In genomic region chr2:151682357-151682756, GRCm38 (mm10) we compare ENCODE assay signal across 9 mouse cellular contexts. TPM values are rescaled to one million over a fixed set of nuclear protein-coding genes. Genes with fewer than 3 reads are reported as not detected.
A peak's percentile ranks its signal among the peaks of the same experiment; 100 is the strongest.
DNase-seq lines count a peak whose midpoint lies in the region; ATAC-seq lines count a peak whose summit lies in the region.
"Had no signal": no experiment of that assay in that cellular context is flagged by ENCODE, and none has a peak within 500 bp of the region (broad histone marks: within the 10 kb centered on the region; RNA-seq: fewer than 3 reads in every experiment).

No protein-coding gene starts in this region.

- DNase-seq in embryo, embryonic 10 days (ENCODE audit: low spot score) = peak; percentile 54
- no peak for DNase-seq in embryo, embryonic 9.5 days (ENCODE audit: extremely low spot score)
- peak; percentile 9 for DNase-seq in thymus, postnatal 0 days (ENCODE audit: low spot score)
- DNase-seq in thymus, adult 18-20 months = no peak
- peak; percentile 10 for DNase-seq in lung, postnatal 25 days (ENCODE audit: low spot score)
- DNase-seq in ovary, postnatal 14 days (ENCODE audit: low spot score) = no peak
- no peak for DNase-seq in ovary, adult 18-20 months (ENCODE audit: low spot score)

- no peak overlapping the region for H3K4me3 ChIP-seq in forebrain, embryonic 13.5 days
- H3K4me3 ChIP-seq: myocyte had no signal

- 53% methylated on average over 3 of the region's 3 CpGs for whole genome bisulfite sequencing in forebrain, embryonic 13.5 days

- H3K4me2 ChIP-seq in forebrain, embryonic 13.5 days = no peak overlapping the region

- no peaks in the 10 kb centered on the region for H3K9me3 ChIP-seq in forebrain, embryonic 13.5 days (replicated peaks)

- peak; percentile 73; the same call in 1 of the 2 replicates for ATAC-seq in forebrain, embryonic 13.5 days

- no peak overlapping the region for H3K27ac ChIP-seq in forebrain, embryonic 13.5 days

- H3K9ac ChIP-seq in forebrain, embryonic 13.5 days = no peak overlapping the region

- H3K27me3 ChIP-seq in forebrain, embryonic 13.5 days = no peaks in the 10 kb centered on the region

- no peaks in the 10 kb centered on the region for H3K36me3 ChIP-seq in forebrain, embryonic 13.5 days (ENCODE audit: poor library complexity, severe bottlenecking)

- no peaks in the 10 kb centered on the region for H3K4me1 ChIP-seq in forebrain, embryonic 13.5 days

RNA-seq across cellular contexts. Expression of gene Rad21l, which starts 14.0 kb away (rescaled TPM):
- not detected in 2 replicates for polyA plus RNA-seq in thymus, postnatal 0 days (2015; fragmentation: Nextera tagmentation; extraction: Ambion mirVana)
- 0.10 TPM in 1 of 2 replicates, not detected in the other for polyA plus RNA-seq in forebrain, embryonic 13.5 days (2015; fragmentation: Nextera tagmentation; extraction: Ambion mirVana)
- polyA plus RNA-seq: myocyte had no signal

RNA-seq across cellular contexts. Expression of gene Tmem74b, which starts 19.5 kb away (rescaled TPM):
- polyA plus RNA-seq in thymus, postnatal 0 days (2015; fragmentation: Nextera tagmentation; extraction: Ambion mirVana) = 0.25 and 0.46 TPM in 2 replicates
- 13.3 and 16.9 TPM in 2 replicates for polyA plus RNA-seq in forebrain, embryonic 13.5 days (2015; fragmentation: Nextera tagmentation; extraction: Ambion mirVana)
- polyA plus RNA-seq: myocyte had no signal

RNA-seq across cellular contexts. Expression of gene Snph, which starts 50.0 kb away (rescaled TPM):
- 0.04 and 0.09 TPM in 2 replicates for polyA plus RNA-seq in thymus, postnatal 0 days (2015; fragmentation: Nextera tagmentation; extraction: Ambion mirVana)
- polyA plus RNA-seq in forebrain, embryonic 13.5 days (2015; fragmentation: Nextera tagmentation; extraction: Ambion mirVana) = 4.7 and 4.9 TPM in 2 replicates
- polyA plus RNA-seq: myocyte had no signal

Comparison
In these comparisons a context has a peak if more than half of its experiments do, and no peak if none do; other contexts are left out.
1. DNase-seq: peak in embryo, embryonic 10 days (single experiment), thymus, postnatal 0 days (single experiment) and lung, postnatal 25 days (single experiment); none in embryo, embryonic 9.5 days (single experiment), thymus, adult 18-20 months (0 of 2), ovary, postnatal 14 days (single experiment) and ovary, adult 18-20 months (single experiment).